Mouse (Mus musculus): ENCODE results near the gene Zfp385a.

DNA sequence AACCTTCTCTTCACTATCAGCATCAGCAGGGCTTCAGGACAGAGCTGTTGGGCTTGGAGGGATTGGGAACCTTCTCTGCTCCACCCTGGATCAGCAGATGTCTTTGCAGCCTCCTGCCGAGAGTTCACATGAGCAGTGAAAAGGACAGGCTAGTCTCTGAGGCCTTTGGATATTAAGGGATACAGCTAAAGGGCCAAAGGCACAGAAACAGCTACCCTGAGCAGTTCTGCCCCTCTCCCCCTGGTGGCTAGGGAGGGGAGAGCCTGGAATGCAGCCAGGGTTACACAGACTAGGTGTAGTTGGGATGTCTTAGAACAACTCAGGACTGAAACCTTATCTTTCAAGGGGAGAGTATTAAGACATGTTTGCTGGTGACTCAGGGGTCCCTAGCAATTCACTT lies 18.8 kb downstream of the Zfp385a start:
- TF ChIP-seq CTCF (conservative IDR thresholded peaks at IDR 0.05; ENCODE audit: low read length) (peak; percentile 67), POU5F1 (IDR thresholded peaks at IDR 0.05; ENCODE audit: borderline replicate concordance, low read length) (no peak)

Data from E14TG2a.4 (cell line).